Mouse (Mus musculus): Measurements from ENCODE around the gene Lrrc8d. TPM values are rescaled to one million over a fixed set of nuclear protein-coding genes. Genes with fewer than 3 reads are reported as not detected.

Gene Lrrc8d
- polyA plus RNA-seq, 1 experiment from 2014 or later, result 19.7 TPM

GRCm38 (mm10) chr5:105792331-105792801 lies 92.6 kb downstream of the Lrrc8d start:
- ATAC-seq (ENCODE audit: low read depth), result peak; percentile 58
- peak overlapping the region; percentile 18 for H3K4me3 ChIP-seq (ENCODE audit: low read length)
- H3K4me1 ChIP-seq (replicated peaks; ENCODE audit: control insufficient read depth, insufficient read depth, low read length), result peaks cover 51% of the 10 kb centered on the region
- WGBS, result 11% methylated on average over 8 of the region's 8 CpGs
- no peaks in the 10 kb centered on the region for H3K27me3 ChIP-seq (ENCODE audit: control insufficient read depth, insufficient read depth, low read depth, low read length)
- H3K4me2 ChIP-seq (ENCODE audit: low read depth, low read length), result peak overlapping the region; percentile 47
- H3K27ac ChIP-seq (ENCODE audit: low read length), result peak overlapping the region; percentile 68
- no peaks in the 10 kb centered on the region for H3K36me3 ChIP-seq (ENCODE audit: control insufficient read depth, insufficient read depth, low read length)
- no peaks in the 10 kb centered on the region for H3K9me3 ChIP-seq (ENCODE audit: control insufficient read depth, low read length)
- peak overlapping the region; percentile 56 for H3K9ac ChIP-seq (ENCODE audit: low read length)

- H3K36me3 ChIP-seq (ENCODE audit: control insufficient read depth, insufficient read depth, low read length), result no peaks in the 10 kb centered on the region
- peak overlapping the region; percentile 47 for H3K4me2 ChIP-seq (ENCODE audit: low read depth, low read length)
- peak; percentile 70 for ATAC-seq (ENCODE audit: low read depth)
- peak overlapping the region; percentile 56; the same call in 1 of the 2 replicates for H3K9ac ChIP-seq (ENCODE audit: low read length)
- no peaks in the 10 kb centered on the region for H3K9me3 ChIP-seq (ENCODE audit: control insufficient read depth, low read length)
- peak overlapping the region; percentile 68 for H3K27ac ChIP-seq (ENCODE audit: low read length)
- 20% methylated on average over 13 of the region's 13 CpGs for WGBS
- H3K4me3 ChIP-seq (ENCODE audit: low read length), result peak overlapping the region; percentile 18
- no peaks in the 10 kb centered on the region for H3K27me3 ChIP-seq (ENCODE audit: control insufficient read depth, insufficient read depth, low read depth, low read length)
- H3K4me1 ChIP-seq (replicated peaks; ENCODE audit: control insufficient read depth, insufficient read depth, low read length), result peaks cover 50% of the 10 kb centered on the region
Observed at GRCm38 (mm10) chr5:105792853-105793547, 93.2 kb downstream of the Lrrc8d start.

GRCm38 (mm10) chr5:105793548-105793940 lies 93.8 kb downstream of the Lrrc8d start:
- Histone ChIP-seq H3K4me2 (ENCODE audit: low read depth, low read length) (no peak overlapping the region), H3K9me3 (ENCODE audit: control insufficient read depth, low read length) (no peaks in the 10 kb centered on the region), H3K4me3 (ENCODE audit: low read length) (no peak overlapping the region), H3K36me3 (ENCODE audit: control insufficient read depth, insufficient read depth, low read length) (no peaks in the 10 kb centered on the region), H3K27me3 (ENCODE audit: control insufficient read depth, insufficient read depth, low read depth, low read length) (no peaks in the 10 kb centered on the region), H3K4me1 (replicated peaks; ENCODE audit: control insufficient read depth, insufficient read depth, low read length) (peaks cover 49% of the 10 kb centered on the region), H3K27ac (ENCODE audit: low read length) (peak overlapping the region; percentile 68), H3K9ac (ENCODE audit: low read length) (no peak overlapping the region; the same call in 1 of the 2 replicates)
- 56% methylated on average over 5 of the region's 5 CpGs for WGBS
- no peak for ATAC-seq (ENCODE audit: low read depth)

GRCm38 (mm10) chr5:105798421-105798820 lies 98.7 kb downstream of the Lrrc8d start:
- Histone ChIP-seq H3K27ac (ENCODE audit: low read length) (peak overlapping the region; percentile 59), H3K9ac (ENCODE audit: low read length) (no peak overlapping the region), H3K4me2 (ENCODE audit: low read depth, low read length) (no peak overlapping the region), H3K36me3 (ENCODE audit: control insufficient read depth, insufficient read depth, low read length) (no peaks in the 10 kb centered on the region), H3K27me3 (ENCODE audit: control insufficient read depth, insufficient read depth, low read depth, low read length) (no peaks in the 10 kb centered on the region), H3K4me1 (replicated peaks; ENCODE audit: control insufficient read depth, insufficient read depth, low read length) (peaks cover 35% of the 10 kb centered on the region), H3K9me3 (ENCODE audit: control insufficient read depth, low read length) (no peaks in the 10 kb centered on the region), H3K4me3 (ENCODE audit: low read length) (no peak overlapping the region)
- 55% methylated on average over 4 of the region's 4 CpGs for WGBS
- no peak for ATAC-seq (ENCODE audit: low read depth)

GRCm38 (mm10) chr5:105799850-105800635 lies 100.3 kb downstream of the Lrrc8d start:
- H3K4me1 ChIP-seq (replicated peaks; ENCODE audit: control insufficient read depth, insufficient read depth, low read length), result peaks cover 33% of the 10 kb centered on the region

DNA sequence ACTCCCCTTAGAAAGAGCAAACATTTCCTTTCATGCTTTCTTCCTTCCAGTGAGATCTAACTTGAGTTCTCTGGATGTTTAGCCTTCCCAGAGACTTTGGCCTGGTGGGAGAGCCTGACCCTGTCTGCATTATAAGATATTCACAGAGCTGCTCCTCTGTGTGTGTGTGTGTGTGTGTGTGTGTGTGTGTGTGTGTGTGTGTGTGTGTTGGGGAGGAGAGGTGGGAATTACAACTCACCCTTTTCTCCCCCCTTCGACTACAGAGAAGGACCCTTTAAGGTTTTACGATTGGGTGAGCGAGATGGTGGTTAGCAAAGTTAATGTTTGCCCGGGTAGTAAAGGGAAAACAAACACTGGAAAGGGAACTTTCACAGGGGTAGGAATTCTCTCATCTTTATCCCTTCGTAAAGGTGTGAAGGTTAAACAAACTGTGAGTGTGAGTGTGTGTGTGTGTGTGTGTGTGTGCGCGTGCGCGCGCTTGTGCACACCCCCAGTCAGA lies 101.3 kb downstream of the Lrrc8d start:
- WGBS, result 60% methylated on average over 10 of the region's 10 CpGs
- Histone ChIP-seq H3K9ac (ENCODE audit: low read length) (no peak overlapping the region), H3K27ac (ENCODE audit: low read length) (peak overlapping the region; percentile 48), H3K4me1 (replicated peaks; ENCODE audit: control insufficient read depth, insufficient read depth, low read length) (peaks cover 33% of the 10 kb centered on the region), H3K4me2 (ENCODE audit: low read depth, low read length) (no peak overlapping the region), H3K36me3 (ENCODE audit: control insufficient read depth, insufficient read depth, low read length) (no peaks in the 10 kb centered on the region), H3K4me3 (ENCODE audit: low read length) (no peak overlapping the region), H3K27me3 (ENCODE audit: control insufficient read depth, insufficient read depth, low read depth, low read length) (no peaks in the 10 kb centered on the region), H3K9me3 (ENCODE audit: control insufficient read depth, low read length) (no peaks in the 10 kb centered on the region)
- peak; percentile 37 for ATAC-seq (ENCODE audit: low read depth)

More at GRCm38 (mm10) chr5:105799850-105800635, 100.3 kb downstream of the Lrrc8d start:
- H3K4me3 ChIP-seq (ENCODE audit: low read length), result no peak overlapping the region
- 26% methylated on average over 13 of the region's 13 CpGs for WGBS
- peak overlapping the region; percentile 11; the same call in 1 of the 2 replicates for H3K4me2 ChIP-seq (ENCODE audit: low read depth, low read length)
- H3K27ac ChIP-seq (ENCODE audit: low read length), result peak overlapping the region; percentile 41
- ATAC-seq (ENCODE audit: low read depth), result no peak
- H3K9ac ChIP-seq (ENCODE audit: low read length), result 0 out of 2 replicates have a peak overlapping the region, but pooled peaks have one; percentile 35
- no peaks in the 10 kb centered on the region for H3K9me3 ChIP-seq (ENCODE audit: control insufficient read depth, low read length)
- H3K36me3 ChIP-seq (ENCODE audit: control insufficient read depth, insufficient read depth, low read length), result no peaks in the 10 kb centered on the region
- no peaks in the 10 kb centered on the region for H3K27me3 ChIP-seq (ENCODE audit: control insufficient read depth, insufficient read depth, low read depth, low read length)

GRCm38 (mm10) chr5:105805955-105806354 lies 106.2 kb downstream of the Lrrc8d start:
- H3K4me1 ChIP-seq (replicated peaks; ENCODE audit: control insufficient read depth, insufficient read depth, low read length), result peaks cover 14% of the 10 kb centered on the region
- no peak overlapping the region for H3K9ac ChIP-seq (ENCODE audit: low read length)
- WGBS, result 83% methylated on average over 12 of the region's 12 CpGs
- H3K9me3 ChIP-seq (ENCODE audit: control insufficient read depth, low read length), result no peaks in the 10 kb centered on the region
- no peak overlapping the region for H3K27ac ChIP-seq (ENCODE audit: low read length)
- no peak for ATAC-seq (ENCODE audit: low read depth)
- H3K4me2 ChIP-seq (ENCODE audit: low read depth, low read length), result no peak overlapping the region
- no peaks in the 10 kb centered on the region for H3K36me3 ChIP-seq (ENCODE audit: control insufficient read depth, insufficient read depth, low read length)
- H3K27me3 ChIP-seq (ENCODE audit: control insufficient read depth, insufficient read depth, low read depth, low read length), result no peaks in the 10 kb centered on the region
- H3K4me3 ChIP-seq (ENCODE audit: low read length), result no peak overlapping the region

DNA sequence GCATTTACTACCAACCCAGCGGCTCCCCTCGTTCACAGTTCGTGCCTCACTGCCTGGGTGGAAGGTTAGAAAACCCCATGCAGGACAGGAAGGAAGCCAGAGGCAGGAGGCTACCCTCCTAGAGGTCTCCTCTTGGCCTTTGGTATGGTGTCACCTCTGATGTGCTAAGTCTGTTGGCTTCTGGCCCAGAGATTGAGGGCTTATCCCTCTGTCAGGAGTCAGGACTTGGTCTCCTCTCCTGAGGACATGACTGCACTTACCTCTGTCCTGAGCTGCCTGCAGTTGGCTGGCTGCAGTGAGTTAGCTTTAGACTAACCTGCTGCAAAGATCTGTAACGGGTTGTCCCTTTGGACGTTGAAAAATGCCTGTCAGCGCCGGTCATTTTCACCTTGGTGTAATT lies 107.7 kb downstream of the Lrrc8d start:
- Histone ChIP-seq H3K9ac (ENCODE audit: low read length) (no peak overlapping the region), H3K9me3 (ENCODE audit: control insufficient read depth, low read length) (peaks cover 6% of the 10 kb centered on the region), H3K4me3 (ENCODE audit: low read length) (no peak overlapping the region), H3K4me2 (ENCODE audit: low read depth, low read length) (no peak overlapping the region), H3K4me1 (replicated peaks; ENCODE audit: control insufficient read depth, insufficient read depth, low read length) (0 out of 2 replicates have a peak, but pooled peaks cover 5% of the 10 kb centered on the region), H3K27me3 (ENCODE audit: control insufficient read depth, insufficient read depth, low read depth, low read length) (no peaks in the 10 kb centered on the region), H3K27ac (ENCODE audit: low read length) (no peak overlapping the region), H3K36me3 (ENCODE audit: control insufficient read depth, insufficient read depth, low read length) (peaks cover 11% of the 10 kb centered on the region)
- 63% methylated on average over 7 of the region's 7 CpGs for WGBS
- peak; percentile 16; the same call in 1 of the 2 replicates for ATAC-seq (ENCODE audit: low read depth)

GRCm38 (mm10) chr5:105809056-105809455 lies 109.3 kb downstream of the Lrrc8d start:
- Histone ChIP-seq H3K4me3 (ENCODE audit: low read length) (no peak overlapping the region), H3K27ac (ENCODE audit: low read length) (no peak overlapping the region), H3K9ac (ENCODE audit: low read length) (no peak overlapping the region), H3K4me1 (replicated peaks; ENCODE audit: control insufficient read depth, insufficient read depth, low read length) (0 out of 2 replicates have a peak, but pooled peaks cover 5% of the 10 kb centered on the region), H3K36me3 (ENCODE audit: control insufficient read depth, insufficient read depth, low read length) (peaks cover 27% of the 10 kb centered on the region), H3K9me3 (ENCODE audit: control insufficient read depth, low read length) (peaks cover 16% of the 10 kb centered on the region), H3K27me3 (ENCODE audit: control insufficient read depth, insufficient read depth, low read depth, low read length) (no peaks in the 10 kb centered on the region), H3K4me2 (ENCODE audit: low read depth, low read length) (no peak overlapping the region)
- 74% methylated on average over 11 of the region's 11 CpGs for WGBS
- ATAC-seq (ENCODE audit: low read depth), result peak; percentile 31; the same call in 1 of the 2 replicates
